Mouse (Mus musculus): ENCODE measurements around the gene Olfr374. TPM values are rescaled to one million over a fixed set of nuclear protein-coding genes. Genes with fewer than 3 reads are reported as not detected.

Olfr374 gene
- total RNA-seq, 2 experiments from 2014 or later: not detected

DNA sequence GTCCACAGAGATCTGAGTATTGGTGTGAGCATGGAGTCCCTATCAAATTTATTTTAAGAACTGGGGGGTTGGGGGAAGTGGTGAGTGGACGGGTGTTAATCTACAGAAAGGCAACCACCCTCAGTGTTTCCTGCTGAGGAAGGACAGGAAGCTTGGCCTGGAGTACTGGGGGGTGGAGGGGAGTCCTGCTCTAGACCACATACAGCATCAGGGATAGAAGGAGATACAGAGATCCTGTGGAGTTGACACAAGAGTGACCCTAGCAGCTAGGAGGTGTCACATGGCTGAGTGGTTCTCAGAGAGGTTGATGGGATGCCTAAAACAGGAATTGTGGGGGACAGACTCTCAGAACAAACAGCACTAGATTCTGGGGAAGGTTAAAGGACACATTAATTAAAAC is 26.7 kb downstream of the Olfr374 start:
- DNase-seq (ENCODE audit: extremely low spot score in 1 of 2, low spot score in 2 of 2): no peak
- intact Hi-C loops (cut with DNase I): no loop called here

- intact Hi-C loops (cut with DNase I): no loop called here
- DNase-seq (ENCODE audit: extremely low spot score in 1 of 2, low spot score in 2 of 2): peak in 1 of 2 experiments; percentile 81
These were observed 28.1 kb downstream of the Olfr374 start, which contains the start of gene Tpm4 for GRCm38 (mm10) chr8:72134756-72135445. Tpm4 (plus strand) TSS chr8:72134975.

GRCm38 (mm10) chr8:72135446-72136301 is 28.8 kb downstream of the Olfr374 start:
- intact Hi-C loops (cut with DNase I): no loop called here

GRCm38 (mm10) chr8:72136302-72136978 is 29.6 kb downstream of the Olfr374 start:
- intact Hi-C loops (cut with DNase I): no loop called here
- DNase-seq (ENCODE audit: extremely low spot score in 1 of 2, low spot score in 2 of 2): peak; percentile 28 to 84

More at GRCm38 (mm10) chr8:72135446-72136301, 28.8 kb downstream of the Olfr374 start:
- DNase-seq (ENCODE audit: extremely low spot score in 1 of 2, low spot score in 2 of 2): peak in 1 of 2 experiments; percentile 71

DNA sequence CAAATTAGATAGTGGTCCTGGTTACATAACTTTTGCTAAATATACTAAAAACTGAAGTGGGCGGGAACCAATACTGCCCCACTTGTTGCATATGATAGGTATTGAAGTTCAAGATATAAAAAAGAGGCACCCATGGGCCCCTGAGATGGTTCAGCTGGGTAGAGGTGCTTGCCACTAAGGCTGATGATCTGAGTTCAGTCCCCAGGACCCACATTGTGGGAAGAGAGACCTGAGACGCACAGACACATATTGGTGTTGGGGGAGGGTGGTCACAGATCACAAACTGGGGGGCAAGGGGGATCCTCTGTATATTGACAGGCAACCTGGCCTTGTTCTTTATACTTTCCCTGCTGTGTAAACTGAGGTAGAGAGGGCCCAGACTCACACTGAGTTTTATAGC is 30.6 kb downstream of the Olfr374 start:
- DNase-seq (ENCODE audit: extremely low spot score in 1 of 2, low spot score in 2 of 2): no peak
- intact Hi-C loops (cut with DNase I): no loop called here

DNA sequence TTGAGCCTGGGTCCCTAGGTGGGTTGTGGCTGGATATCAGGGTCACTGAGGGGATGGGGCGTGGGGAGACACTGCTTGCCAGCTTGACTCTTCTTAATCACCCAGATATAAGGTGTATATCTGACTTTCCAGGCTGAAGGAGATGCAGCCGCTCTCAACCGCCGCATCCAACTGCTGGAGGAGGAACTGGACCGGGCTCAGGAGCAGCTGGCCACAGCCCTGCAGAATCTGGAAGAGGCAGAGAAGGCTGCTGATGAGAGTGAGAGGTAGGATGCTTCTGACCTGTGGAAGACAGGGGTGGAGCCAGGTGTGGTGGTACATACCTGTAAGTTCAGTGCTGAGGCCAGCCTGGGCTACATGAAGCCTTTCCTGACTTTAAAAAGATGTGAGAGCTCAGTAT is 31.6 kb downstream of the Olfr374 start:
- intact Hi-C loops (cut with DNase I): no loop called here
- no peak for DNase-seq (ENCODE audit: extremely low spot score in 1 of 2, low spot score in 2 of 2)

- no peak for DNase-seq (ENCODE audit: extremely low spot score in 1 of 2, low spot score in 2 of 2)
- intact Hi-C loops (cut with DNase I): no loop called here
These were observed 36.5 kb downstream of the Olfr374 start for GRCm38 (mm10) chr8:72143256-72143824.

DNA sequence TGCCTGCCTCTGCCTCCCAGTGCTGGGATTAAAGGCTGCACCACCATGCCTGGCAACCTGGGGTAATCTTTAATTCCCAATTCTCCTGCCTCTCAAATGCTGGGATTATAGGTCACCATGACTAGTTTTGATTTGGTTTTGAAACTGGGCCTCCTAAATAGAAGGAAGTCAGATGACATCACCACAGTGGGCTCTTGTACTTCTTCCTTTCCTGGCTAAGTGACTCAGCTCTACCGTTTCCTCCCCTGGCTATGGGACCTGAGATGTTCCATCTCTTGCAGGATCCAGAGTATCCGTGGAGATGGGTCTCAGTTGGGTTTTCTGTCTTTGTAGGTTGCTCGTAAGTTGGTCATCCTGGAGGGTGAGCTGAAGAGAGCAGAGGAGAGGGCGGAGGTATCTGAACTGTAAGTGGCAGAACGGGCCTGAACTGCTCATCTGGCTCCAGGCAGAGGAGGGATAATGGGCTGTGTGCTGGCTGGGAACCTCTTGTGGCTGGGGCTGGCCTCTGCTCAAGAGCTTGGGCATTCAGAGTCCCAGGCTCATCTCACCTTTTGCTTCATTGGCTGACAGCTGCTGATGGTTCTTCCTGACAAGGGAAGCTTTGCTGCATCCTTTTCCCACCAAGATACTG is 37.6 kb downstream of the Olfr374 start:
- intact Hi-C loops (cut with DNase I): no loop called here
- peak in 1 of 2 experiments; percentile 8 for DNase-seq (ENCODE audit: extremely low spot score in 1 of 2, low spot score in 2 of 2)

DNA sequence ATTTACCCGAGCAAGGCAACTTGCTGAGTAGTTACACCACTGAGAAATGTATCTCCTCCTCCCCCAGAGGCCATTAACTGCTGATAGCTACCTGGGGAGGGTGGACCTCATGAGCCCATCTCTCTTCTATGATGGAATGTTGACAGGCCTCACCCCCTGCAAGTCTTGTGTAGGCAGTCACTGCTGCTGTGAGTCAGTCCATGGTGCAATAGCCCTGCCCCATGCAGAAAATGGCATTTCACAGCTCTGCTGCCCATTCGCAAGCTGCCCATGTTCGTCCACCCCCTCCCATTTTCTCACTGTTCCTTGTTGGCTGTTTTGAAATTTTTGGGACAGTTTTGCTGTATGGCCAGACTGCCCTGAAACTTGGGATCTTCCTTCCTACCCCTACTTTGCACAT is 38.7 kb downstream of the Olfr374 start:
- intact Hi-C loops (cut with DNase I): no loop called here
- DNase-seq (ENCODE audit: extremely low spot score in 1 of 2, low spot score in 2 of 2): no peak

DNA sequence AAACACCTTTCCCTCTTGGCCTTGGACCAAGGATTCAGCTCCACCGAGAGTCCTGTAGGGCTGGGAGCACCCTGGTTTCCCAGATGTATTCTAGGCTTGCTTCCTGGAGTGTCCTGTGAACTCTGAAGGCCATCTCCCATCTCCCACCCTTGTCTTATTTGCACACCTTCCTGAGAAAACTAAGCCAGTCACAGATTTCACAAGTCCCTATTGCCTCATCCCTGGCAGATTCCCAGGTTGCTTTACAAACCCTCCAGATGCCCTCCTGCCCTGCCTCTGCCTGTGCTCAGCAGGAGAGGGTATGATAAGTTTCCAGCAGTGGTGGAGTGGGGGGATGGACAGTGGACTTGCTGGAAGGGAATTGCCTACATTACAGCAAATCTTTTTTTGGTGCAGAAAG is 39.2 kb downstream of the Olfr374 start:
- peak in 1 of 2 experiments; percentile 10 for DNase-seq (ENCODE audit: extremely low spot score in 1 of 2, low spot score in 2 of 2)
- intact Hi-C loops (cut with DNase I): no loop called here

- intact Hi-C loops (cut with DNase I): no loop called here
- peak in 1 of 2 experiments; percentile 13 for DNase-seq (ENCODE audit: extremely low spot score in 1 of 2, low spot score in 2 of 2)
These were observed 39.7 kb downstream of the Olfr374 start for GRCm38 (mm10) chr8:72146556-72146955.

DNA sequence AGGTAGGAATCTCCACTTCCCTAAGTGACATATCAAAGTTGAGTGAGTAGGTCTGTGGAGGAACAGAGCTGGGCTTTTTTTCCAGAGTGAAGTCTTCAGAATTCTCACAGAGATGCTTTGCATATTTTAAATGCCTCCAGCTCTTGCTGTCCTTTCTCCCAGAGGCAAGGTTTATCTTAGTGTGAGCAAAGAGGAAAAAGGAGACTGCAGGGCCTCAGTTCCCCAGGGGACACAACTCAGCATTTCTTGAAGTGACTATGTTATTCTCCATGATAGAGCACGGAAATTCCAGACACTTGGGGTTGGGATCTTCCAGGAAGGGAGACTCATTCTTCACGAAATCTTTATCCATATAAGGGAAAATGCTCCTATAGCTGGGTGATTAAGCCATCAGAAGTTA is 40.4 kb downstream of the Olfr374 start:
- peak in 1 of 2 experiments; percentile 16 for DNase-seq (ENCODE audit: extremely low spot score in 1 of 2, low spot score in 2 of 2)
- intact Hi-C loops (cut with DNase I): no loop called here

DNA sequence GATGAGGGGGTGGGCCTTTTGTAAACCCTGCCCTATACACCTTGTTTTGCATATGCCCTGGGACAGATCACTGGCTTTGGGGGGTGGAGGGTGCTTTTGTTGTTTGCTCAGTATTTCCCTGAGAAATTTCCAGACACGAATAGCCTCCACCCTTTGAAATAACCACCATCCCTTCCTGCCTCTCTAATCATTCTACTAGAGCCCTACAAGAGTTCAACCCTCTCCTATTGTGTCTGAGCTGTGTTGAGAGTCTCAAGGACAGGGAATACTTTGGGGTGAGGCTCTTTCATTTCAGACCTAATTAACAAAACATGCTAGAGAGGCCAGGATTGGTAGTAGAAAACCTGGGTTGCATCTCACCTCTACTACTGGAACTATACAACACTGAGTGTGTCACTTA is 42.2 kb downstream of the Olfr374 start:
- peak in 1 of 2 experiments; percentile 3 for DNase-seq (ENCODE audit: extremely low spot score in 1 of 2, low spot score in 2 of 2)
- intact Hi-C loops (cut with DNase I): no loop called here

DNA sequence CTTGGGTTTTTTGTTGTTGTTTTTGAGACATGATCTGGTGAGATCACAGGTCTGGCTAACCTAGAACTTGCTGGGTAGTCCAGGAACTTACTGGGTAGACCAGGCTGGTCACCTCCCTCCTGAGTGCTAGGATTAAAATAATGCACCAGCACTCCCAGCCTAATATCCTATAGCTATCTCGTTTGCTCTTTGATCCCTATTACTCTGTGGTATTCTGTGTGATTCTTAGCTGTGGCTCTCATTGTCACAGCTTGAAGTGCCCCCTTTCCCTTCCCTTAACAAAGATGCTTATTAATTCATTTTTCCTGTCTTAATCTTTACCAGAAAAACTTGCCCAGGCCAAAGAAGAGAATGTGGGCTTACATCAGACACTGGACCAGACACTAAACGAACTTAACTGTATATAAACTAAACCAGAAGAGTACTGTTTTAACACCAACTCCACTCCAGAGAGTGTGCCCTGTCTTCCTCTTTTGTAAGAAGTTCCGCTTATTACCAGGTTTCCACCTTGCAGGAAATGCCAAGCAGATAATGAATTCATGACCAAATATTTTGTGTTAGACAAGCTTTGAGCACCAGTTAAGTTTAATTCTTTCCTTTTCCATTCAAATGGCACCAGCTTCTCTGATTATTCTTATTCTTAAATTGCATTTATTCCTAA is 44.7 kb downstream of the Olfr374 start:
- intact Hi-C loops (cut with DNase I): no loop called here
- no peak for DNase-seq (ENCODE audit: extremely low spot score in 1 of 2, low spot score in 2 of 2)

DNA sequence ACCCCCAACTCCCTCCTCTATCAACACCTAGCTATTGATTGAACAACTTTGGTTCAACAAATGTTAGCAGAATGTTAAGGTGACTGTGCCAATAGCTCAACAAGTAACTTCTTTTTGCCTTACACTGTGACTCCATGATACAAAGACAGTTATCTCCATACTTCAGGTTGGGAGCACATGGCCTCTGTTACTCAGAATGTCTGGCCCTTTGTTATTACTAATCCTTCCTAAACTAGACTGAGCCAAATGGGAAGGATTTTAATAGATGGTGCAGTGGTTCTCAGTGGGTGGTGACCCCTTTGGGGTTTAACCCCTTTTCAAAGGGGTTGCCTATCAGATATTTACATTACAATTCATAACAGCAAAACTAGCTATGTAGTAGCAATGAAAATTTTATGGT is 46.5 kb downstream of the Olfr374 start:
- intact Hi-C loops (cut with DNase I): no loop called here
- DNase-seq (ENCODE audit: extremely low spot score in 1 of 2, low spot score in 2 of 2): no peak

GRCm38 (mm10) chr8:72158096-72158495 is 51.3 kb downstream of the Olfr374 start:
- intact Hi-C loops (cut with DNase I): no loop called here
- no peak for DNase-seq (ENCODE audit: extremely low spot score in 1 of 2, low spot score in 2 of 2)

DNA sequence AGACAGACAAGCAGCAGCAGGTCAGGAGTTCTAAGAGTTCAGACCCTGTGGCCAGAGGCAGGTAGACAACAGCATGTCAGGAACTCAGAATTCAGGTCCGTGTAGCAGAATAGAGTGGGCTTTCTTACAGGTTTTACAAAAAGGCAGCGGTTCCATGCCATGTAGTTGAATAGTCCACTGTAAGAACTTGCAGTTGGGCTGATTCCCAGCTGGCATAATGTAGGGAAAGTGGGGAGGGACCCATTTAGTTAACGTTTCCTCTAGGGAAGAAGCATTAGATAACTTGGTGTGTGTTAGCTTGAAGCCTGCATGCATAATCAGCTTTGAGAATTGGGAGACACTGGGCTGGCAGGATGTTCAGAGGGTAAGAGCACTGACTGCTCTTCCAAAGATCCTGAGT is 51.9 kb downstream of the Olfr374 start:
- intact Hi-C loops (cut with DNase I): no loop called here
- no peak for DNase-seq (ENCODE audit: extremely low spot score in 1 of 2, low spot score in 2 of 2)

DNA sequence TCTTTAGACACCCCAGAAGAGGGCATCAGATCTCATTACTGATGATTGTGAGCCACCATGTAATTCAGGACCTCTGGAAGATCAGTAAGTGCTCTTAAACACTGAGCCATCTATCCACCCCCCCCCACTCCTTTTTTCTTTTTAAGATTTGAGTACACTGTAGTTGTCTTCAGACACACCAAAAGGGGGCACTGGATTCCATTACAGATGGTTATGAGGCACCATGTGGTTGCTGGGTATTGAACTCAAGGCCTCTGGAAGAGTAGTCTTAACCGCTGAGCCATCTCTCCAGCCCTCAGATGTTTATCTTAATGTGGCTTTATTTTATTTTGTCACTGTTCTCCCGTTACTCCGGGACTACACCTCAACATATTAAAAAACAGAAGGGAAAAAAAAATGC is 53.2 kb downstream of the Olfr374 start:
- intact Hi-C loops (cut with DNase I): no loop called here
- DNase-seq (ENCODE audit: extremely low spot score in 1 of 2, low spot score in 2 of 2): no peak

Data from left cerebral cortex, postnatal 10 days (tissue).